Comparison of ENCODE assay signal across 10 mouse cellular contexts in genomic region chr13:34238646-34239290, GRCm38 (mm10).
A peak's percentile ranks its signal among the peaks of the same experiment; 100 is the strongest.
DNase-seq lines count a peak whose midpoint lies in the region; ATAC-seq and TF ChIP-seq lines count a peak whose summit lies in the region.
"Had no signal": no experiment of that assay in that cellular context is flagged by ENCODE, and none has a peak within 500 bp of the region (broad histone marks: within the 10 kb centered on the region; RNA-seq: fewer than 3 reads in every experiment).

No protein-coding gene starts in this region.

- H3K4me1 ChIP-seq in E14TG2a.4 (replicated peaks; ENCODE audit: low read depth, low read length) = peaks cover 75% of the 10 kb centered on the region
- peaks cover 5% of the 10 kb centered on the region; the same call in 1 of the 2 replicates for H3K4me1 ChIP-seq in forebrain, postnatal 0 days (ENCODE audit: insufficient read depth)

- H3K27me3 ChIP-seq in E14TG2a.4 (ENCODE audit: insufficient read depth, low read length) = peaks cover 20% of the 10 kb centered on the region
- no peaks in the 10 kb centered on the region for H3K27me3 ChIP-seq in forebrain, postnatal 0 days (ENCODE audit: insufficient read depth, low read length)
- H3K27me3 ChIP-seq: Patski had no signal

- H3K4me2 ChIP-seq in forebrain, postnatal 0 days (ENCODE audit: low read depth) = no peak overlapping the region

- no peaks in the 10 kb centered on the region for H3K9me3 ChIP-seq in E14TG2a.4 (ENCODE audit: low read length)
- no peaks in the 10 kb centered on the region for H3K9me3 ChIP-seq in forebrain, postnatal 0 days (ENCODE audit: low read length)

- DNase-seq in ZHBTc4 (ENCODE audit: low read depth, low spot score) = peak; percentile 52
- peak; percentile 36 for DNase-seq in forebrain, postnatal 0 days
- DNase-seq in mesoderm, embryonic 11.5 days (ENCODE audit: low read depth, low spot score) = peak; percentile 41
- DNase-seq in left cerebral cortex, adult 11 months (ENCODE audit: low spot score) = no peak
- DNase-seq in left cerebral cortex, postnatal 10 days (ENCODE audit: extremely low spot score in 1 of 2, low spot score in 2 of 2) = no peak
- DNase-seq in testis, postnatal 10 days (ENCODE audit: low spot score) = no peak
- DNase-seq: lung, postnatal 14 days had no signal

- WGBS in forebrain, postnatal 0 days = 10% methylated on average over 14 of the region's 14 CpGs

- no peak overlapping the region for H3K9ac ChIP-seq in forebrain, postnatal 0 days

- intact Hi-C loops in left cerebral cortex, postnatal 10 days (cut with DNase I) = no loop called here

- TF ChIP-seq CTCF in E14TG2a.4 (conservative IDR thresholded peaks at IDR 0.05; ENCODE audit: low read length) = no peak
- no peak for TF ChIP-seq CTCF in forebrain, postnatal 0 days (IDR thresholded peaks at IDR 0.05; ENCODE audit: low read depth)

- peak overlapping the region; percentile 17; the same call in 1 of the 2 replicates for H3K4me3 ChIP-seq in E14TG2a.4 (replicated peaks; ENCODE audit: low read length)
- H3K4me3 ChIP-seq in forebrain, postnatal 0 days (ENCODE audit: low read depth, low read length) = no peak overlapping the region

- 0 out of 2 replicates have a peak overlapping the region, but pooled peaks have one; percentile 0 for H3K27ac ChIP-seq in forebrain, postnatal 0 days (ENCODE audit: low read depth, low read length)

- ATAC-seq in forebrain, postnatal 0 days = peak; percentile 72
- ATAC-seq: inflammation-experienced regulatory T-cells, adult 6 months; Patski had no signal

- no peaks in the 10 kb centered on the region for H3K36me3 ChIP-seq in E14TG2a.4 (ENCODE audit: insufficient read depth, low read length)
- H3K36me3 ChIP-seq in forebrain, postnatal 0 days (ENCODE audit: insufficient read depth) = no peaks in the 10 kb centered on the region

Comparison
In these comparisons a context has a peak if more than half of its experiments do, and no peak if none do; other contexts are left out.
1. DNase-seq: peak in ZHBTc4 (single experiment), forebrain, postnatal 0 days (single experiment) and mesoderm, embryonic 11.5 days (single experiment); none in left cerebral cortex, adult 11 months (single experiment), left cerebral cortex, postnatal 10 days (0 of 2) and testis, postnatal 10 days (single experiment).